Mouse (Mus musculus): ENCODE measurements around the gene 1700020L24Rik.
A peak's percentile ranks its signal among the peaks of the same experiment; 100 is the strongest.

Gene 1700020L24Rik

DNA sequence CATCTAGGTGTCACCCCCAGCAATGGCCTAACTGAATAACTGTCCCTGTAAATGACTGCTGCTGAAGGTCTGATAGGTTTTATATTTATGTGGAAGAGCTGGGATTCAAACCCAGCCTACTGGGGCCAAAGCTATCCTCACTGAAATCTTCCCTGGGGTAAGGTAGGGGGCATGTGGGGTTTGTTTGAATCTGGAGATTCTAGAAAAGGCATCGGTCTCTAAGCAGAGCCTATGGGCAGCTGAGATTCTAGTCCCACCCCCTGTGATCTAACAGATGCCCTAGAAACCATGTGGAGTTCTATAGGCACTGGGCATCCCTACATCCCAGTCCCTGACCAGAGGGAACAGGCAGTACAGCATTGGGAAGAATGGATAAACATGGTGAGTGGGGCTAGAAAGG is at the start of gene 1700020L24Rik:
Gene 1700020L24Rik, plus strand, starts transcription at position 301 of the 400 bp plus-strand sequence.
- DNase-seq (ENCODE audit: low spot score), result no peak

DNA sequence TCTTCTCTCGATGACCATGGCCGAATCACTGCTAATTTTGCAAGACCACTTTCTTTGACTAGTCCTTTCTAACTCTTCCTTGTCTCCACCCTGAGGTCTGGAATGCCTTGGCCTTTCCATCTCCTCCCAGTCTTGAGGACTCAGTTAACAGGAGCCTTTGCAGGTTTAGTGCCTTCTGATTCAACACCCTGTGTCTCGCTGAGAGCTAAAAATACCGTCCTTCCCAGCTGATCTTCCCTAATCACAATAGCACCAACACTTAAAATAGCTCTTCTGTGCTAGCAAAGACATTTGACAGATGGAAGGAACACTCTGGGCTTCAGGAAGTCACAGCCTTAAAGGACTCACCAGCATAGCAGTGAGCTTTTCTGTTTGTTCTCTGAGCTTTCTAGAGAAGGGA is 44.4 kb upstream of the 1700020L24Rik start:
- no peak for DNase-seq (ENCODE audit: low spot score)

DNA sequence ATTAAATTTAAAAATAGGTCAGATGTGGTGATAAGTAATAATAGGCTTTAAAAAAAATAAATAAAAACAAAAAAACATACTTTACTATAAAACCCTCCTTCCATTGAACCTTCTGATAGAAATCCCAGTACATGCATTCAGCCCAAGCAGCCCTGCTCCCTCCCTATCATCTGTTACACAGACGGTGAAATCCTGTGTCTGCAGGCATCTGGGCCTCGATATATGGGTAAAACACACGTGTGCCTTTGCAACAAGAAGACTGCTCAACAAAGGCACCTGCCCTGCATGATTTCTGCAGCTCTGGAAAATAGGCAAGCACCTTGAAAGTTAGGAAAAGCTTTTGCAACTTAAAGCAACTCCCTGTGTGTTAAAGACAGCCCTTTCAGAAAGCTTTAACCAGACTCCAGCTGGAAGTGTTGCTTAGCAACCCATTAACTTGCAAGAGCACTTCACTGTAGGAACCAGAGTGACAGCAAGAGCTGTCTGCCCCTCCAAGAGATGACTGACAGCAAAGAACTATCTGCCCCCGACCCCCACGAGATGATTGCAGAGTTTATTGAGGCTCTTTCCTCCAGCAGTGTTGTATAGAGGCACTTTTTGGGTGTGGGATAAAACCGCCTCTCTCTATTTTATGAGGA is 42.6 kb upstream of the 1700020L24Rik start:
- peak; percentile 53 for DNase-seq (ENCODE audit: low spot score)

DNA sequence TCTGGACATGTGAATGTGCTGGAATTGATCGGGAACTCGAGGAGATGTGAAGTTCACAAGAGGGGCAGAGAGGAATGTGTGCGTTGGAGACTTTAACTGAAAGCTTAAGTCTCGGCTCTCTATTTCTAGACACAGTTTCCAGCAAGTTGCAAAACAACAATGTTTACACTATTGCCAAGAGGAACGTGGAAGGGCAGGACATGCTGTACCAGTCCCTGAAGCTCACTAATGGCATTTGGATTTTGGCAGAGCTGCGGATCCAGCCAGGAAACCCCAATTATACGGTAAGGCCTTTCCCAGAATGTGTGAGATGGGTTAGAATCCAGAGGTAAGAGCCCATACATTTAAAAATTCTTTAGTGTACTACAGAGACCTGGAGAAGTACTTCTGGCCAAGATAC is 39.9 kb upstream of the 1700020L24Rik start:
- no peak for DNase-seq (ENCODE audit: low spot score)

DNA sequence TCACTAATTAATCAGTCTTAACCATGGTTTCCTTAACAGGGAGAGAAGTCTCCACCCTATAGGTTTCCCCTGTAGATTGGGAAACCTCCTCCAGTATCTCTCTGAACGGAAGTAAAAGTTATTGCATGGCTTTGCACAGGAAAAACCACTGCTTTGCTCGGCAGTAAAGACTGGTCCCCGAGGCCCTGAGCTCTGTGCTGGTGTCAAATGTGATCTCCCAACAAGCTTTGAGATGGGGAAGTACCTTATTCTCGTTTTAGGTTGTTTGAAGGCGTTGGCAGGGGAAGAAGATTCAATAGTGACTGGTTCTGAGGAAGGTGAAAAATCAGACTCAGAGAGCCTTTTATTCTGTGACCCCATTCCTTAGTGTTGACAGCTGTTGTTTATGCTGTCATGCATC is 38.8 kb upstream of the 1700020L24Rik start:
- no peak for DNase-seq (ENCODE audit: low spot score)

DNA sequence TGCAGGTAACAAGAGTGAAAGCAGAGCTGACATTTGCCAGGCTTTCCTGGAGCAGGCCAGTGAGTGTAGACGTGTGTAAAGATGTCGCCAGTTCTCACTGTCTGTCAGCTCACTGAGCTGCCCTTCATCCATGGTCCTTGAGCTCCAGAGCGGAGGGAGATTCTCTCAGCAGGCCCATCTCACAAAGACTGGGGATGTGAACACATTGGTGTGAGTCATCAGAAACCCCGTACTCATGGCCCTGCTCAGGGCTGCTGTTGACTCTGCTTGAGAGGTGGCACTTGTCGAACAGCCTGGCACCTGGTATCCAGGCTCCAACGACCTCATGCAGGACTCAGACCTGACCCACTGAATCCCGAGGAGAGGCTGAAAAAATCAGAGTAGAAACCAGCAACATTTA is 33.7 kb upstream of the 1700020L24Rik start:
- no peak for DNase-seq (ENCODE audit: low spot score)

DNA sequence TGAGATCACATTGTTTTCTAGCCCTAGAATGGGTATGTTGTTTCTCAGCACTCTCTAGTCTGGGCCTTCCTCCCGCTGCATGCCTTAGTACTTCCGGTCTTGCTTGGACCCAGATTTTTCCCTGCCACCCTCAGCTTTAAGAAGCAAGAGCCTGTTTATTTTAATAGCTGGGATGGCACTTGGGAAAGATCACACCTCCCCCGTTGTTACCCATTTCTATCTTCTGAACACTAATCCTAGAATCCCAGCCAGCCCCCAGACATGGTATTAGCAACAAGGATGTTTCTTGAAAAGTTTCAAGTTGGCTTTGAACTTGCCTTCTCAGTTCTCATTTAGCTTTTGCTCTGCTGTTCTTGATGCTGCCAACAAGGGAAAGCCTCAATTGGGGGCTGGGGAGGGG is 31.1 kb upstream of the 1700020L24Rik start:
- no peak for DNase-seq (ENCODE audit: low spot score)

DNA sequence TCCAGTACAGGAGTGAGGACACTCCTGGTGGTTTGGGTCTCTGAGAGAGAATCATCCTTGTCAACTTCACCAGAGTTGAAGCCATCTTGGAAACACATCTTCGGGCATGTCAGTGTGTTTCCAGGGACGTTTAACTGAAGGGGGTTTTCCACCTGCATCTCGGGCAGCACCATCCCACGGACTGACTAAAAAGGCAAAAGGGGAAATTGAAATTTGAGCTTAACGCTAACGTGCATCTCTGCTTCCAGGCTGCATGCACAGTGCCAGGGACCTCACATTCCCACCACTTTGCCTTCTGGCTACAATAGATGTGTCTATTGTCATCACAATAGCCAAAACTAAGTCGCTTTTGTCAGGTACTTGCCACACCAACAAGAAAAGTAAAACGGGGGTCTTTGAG is 29.2 kb upstream of the 1700020L24Rik start:
- no peak for DNase-seq (ENCODE audit: low spot score)

DNA sequence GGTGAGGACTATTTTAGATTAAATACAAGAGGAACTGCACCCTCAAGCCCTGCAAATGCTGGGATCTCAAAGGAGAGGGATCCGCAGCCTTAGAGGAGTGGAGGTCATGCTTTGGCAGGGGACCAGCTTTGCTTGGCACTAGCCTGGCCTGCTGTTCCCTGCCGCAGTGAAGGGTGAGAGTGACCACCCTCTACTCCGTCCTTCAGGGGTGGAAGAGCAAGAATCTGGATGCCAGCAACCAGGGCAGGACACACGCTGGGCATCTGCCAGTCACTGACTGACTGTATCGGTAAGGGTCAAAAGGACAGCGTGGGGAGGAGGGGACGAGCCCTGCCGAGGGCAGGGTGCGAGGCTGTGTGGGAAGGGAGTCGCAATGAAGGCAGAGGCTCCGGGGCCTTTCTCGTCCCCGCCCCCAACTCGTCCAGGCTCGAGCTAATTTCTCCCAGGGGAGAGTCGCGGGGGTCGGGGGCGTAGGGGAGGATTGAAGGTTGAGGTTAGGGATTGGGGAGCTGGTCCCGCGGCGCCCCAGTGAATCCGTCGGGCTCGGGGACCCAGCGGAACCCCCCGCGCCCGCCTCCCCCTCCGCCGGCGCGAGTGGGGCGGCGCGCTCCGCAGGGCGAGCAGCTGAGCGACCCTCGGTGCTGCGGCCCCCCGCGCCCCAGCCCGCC is 28.3 kb upstream of the 1700020L24Rik start, which contains the start of gene Rasl10b:
Gene Rasl10b, plus strand, starts transcription at position 51 of the 668 bp plus-strand sequence.
- DNase-seq (ENCODE audit: low spot score), result peak; percentile 62

DNA sequence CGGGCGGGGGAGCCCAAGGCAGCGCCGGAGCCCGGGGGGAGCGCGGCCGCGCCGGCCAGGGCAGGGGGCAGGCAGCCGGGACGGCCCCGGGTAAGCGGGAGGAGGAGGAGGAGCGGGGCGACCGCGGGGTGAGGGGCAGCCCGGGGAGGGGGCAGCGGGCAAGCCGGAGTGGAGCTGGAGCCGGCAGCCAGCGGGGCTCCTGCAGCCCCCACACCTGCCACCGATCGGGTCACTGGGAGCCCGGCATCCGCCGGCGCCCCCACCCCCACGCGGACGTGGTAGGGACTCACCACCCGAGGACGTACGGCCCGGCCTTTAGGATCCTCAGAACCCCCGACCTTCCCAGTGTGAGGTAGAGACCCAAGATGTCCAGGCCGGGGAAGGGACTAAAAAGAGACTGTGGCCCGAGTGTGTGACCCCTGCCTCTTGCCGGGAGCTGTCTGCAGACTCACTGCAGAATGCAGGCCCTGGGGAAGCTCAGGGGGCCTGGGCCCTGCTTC is 27.6 kb upstream of the 1700020L24Rik start:
- DNase-seq (ENCODE audit: low spot score), result peak; percentile 33

DNA sequence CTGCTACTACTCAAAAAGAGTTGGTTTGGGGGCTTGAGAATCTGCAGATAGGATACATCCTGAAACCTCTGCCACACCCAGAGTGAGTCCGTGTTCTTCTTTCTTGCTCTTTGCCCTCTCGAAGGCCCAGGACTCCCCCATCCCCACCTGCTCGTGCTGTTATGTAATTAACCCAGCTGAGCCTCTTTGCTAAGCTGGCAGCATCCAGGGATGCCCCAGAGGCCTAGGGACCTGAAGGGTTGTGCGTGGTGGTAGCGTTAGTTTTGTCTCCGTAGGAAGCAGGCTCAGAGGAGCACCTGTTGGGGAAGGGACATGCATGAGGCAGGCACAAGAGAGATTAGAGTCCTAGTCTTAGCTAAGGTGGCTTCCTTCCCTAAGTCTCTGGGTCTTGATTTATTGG is 27.0 kb upstream of the 1700020L24Rik start:
- peak; percentile 9 for DNase-seq (ENCODE audit: low spot score)

DNA sequence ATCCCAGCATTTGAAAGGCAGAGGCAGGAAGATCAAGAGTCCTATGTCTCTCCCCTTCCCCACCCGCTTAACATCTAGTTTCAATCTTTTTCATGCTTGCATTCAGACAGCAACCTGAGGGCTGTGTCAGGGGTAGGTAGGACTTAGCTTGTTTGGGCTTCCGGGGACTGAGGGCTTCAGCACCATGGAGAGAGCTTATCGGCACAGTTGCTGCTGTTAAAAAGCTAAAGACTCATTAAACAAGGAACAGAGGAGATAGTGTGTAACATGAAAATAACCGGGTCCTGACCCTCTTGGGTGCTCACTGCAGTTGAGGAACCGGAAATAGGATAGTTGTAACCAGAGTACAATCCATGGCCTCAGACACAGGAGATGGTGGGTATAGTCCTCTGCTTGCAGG is 20.4 kb upstream of the 1700020L24Rik start:
- DNase-seq (ENCODE audit: low spot score), result peak; percentile 83

DNA sequence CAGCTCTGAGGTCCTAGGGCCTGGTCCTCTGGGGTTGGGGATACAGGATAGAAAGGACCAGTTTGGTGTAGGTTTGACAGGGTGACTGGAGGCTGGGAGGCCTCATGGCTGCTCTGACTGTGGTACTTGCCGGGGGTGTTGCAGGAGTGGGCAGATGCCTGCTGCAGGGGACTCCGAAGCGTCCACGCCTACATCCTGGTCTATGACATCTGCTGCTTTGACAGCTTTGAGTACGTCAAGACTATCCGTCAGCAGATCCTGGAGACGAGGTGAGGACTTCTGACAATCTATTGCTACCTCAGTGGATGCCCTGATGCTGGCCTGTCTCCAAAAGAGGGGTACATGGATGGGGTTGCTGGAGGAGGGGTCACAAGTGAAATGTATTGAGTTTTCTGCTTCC is 19.8 kb upstream of the 1700020L24Rik start:
- no peak for DNase-seq (ENCODE audit: low spot score)

DNA sequence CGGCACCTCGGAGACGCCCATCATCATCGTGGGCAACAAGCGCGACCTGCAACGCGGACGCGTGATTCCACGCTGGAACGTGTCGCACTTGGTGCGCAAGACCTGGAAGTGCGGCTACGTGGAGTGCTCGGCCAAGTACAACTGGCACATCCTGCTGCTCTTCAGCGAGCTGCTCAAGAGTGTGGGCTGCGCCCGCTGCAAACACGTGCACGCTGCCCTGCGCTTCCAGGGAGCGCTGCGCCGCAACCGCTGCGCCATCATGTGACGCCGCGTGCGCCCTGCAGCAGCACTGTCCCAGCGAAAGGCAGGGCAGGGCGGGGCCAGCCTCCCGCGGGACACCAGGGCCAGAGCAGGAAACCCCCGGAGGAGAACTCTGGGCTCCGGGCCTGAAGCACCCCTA is 18.9 kb upstream of the 1700020L24Rik start:
- DNase-seq (ENCODE audit: low spot score), result peak; percentile 51

DNA sequence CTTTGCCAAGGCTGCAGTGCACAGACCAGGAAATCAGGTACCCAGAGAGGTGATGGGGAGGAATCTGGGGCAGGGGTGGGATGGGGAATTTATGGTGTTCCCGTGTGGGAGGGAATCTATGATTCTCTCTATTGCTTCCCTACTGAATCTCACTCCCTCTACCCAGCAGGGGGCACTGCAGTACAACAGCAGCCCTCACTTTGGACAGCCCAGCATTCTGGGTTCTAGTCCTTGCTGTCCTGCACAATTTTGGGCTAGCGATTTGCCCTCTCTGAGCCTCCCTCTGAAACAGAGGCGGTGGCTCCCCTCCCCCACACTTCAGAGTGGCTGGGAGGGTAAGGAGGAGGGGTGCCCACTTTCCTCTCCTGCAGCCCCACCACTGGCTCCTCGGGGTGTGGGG is 17.1 kb upstream of the 1700020L24Rik start:
- DNase-seq (ENCODE audit: low spot score), result peak; percentile 33

DNA sequence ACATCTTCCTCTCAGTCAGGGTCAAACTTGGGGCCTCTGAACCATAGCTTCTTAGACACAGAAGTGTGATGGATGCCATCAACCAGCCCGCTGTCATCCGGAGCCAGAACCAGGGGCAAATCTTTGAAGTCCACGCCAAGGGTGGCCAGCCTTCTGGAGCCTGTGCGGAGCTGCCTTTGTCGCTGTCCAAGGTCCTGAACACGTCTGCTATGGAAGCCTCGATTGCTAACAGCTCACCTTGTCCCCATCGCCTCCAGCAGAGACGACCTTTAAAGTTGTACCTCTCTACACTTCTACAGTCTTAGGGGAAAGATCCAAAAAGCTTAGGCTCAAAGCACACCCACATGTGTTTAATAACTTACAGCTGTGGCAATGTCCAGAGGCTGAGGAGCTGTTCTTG is 16.2 kb upstream of the 1700020L24Rik start:
- DNase-seq (ENCODE audit: low spot score), result peak; percentile 85

DNA sequence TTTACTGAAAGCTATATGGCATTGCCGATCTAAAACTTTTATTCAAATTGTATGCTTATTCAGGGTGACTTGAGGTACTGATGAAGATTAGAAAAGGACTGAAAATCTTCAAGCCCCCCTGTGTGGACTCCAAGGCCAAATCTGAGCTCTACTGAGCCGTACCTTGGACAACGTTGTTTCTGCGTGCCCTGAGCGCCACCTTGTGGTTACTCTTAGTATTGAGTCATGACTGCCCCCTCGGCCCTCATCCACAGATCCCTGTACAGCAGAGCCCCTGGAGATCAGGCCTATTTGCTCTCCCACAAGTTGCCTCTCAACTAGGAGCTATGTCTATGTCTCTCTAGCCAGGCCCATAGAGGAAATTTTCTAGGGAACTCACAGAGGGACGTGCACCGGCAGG is 12.8 kb upstream of the 1700020L24Rik start:
- peak; percentile 89 for DNase-seq (ENCODE audit: low spot score)

DNA sequence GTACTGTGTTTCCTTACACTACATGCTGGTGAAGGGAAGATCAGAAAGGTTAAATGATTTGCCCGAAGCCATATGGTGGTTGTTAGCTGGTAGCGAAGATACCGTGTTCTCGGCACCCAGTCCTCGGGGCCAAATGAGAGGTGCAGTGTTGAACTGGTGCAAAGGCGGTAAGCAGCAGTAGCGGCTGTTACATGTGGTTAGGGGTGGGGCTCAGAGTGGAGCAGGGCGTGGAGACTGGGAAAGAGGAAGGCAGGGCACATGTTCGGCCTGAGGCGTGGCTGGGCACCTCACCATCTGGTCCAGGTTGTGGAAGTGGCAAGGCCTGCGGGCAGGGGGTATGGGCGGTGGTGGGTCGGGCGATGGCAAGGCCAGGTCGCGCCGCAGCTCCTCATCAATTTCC is 10.5 kb upstream of the 1700020L24Rik start:
- DNase-seq (ENCODE audit: low spot score), result no peak

DNA sequence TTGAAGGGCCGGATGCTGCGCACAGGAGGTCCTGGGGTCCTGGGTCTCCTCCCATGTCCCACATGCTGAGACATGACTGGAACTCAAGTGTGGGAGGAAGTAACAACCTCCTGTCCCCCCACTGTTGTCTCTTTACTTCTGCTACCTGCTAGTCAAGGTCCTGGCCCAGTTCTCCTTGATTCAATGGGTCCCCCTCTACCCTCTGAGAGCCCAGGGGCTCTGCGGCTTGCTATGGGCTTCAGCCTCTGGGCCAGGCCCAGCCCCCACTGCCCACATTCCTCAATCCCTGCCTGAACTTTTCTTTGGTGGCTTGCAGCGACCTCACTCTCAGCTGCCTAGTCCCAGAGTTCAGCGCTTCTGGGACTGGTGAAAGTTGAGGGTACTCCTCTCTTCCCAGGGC is 8.1 kb upstream of the 1700020L24Rik start, which contains the start of gene Gas2l2:
Gene Gas2l2, minus strand, starts transcription at position 101 of the 400 bp plus-strand sequence.
- no peak for DNase-seq (ENCODE audit: low spot score)

DNA sequence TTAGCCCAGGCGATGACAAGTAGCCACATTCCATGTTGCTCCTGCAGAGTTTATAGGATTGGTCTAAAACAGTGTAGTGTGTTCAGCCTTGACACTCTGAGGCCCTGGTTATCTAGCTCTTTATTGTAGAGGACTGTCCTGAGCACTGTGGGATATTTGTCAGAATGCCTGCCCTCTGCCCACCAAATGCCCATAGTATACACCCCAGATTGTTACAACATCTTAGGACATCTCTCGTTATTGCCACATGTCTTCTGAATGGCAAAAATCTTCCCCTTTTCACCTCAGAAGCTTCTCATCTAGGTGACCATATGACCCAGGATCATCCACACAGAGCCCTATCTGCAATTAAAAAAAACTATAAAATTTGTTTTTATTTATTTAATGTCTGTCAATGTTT is 4.9 kb upstream of the 1700020L24Rik start:
- DNase-seq (ENCODE audit: low spot score), result no peak

DNA sequence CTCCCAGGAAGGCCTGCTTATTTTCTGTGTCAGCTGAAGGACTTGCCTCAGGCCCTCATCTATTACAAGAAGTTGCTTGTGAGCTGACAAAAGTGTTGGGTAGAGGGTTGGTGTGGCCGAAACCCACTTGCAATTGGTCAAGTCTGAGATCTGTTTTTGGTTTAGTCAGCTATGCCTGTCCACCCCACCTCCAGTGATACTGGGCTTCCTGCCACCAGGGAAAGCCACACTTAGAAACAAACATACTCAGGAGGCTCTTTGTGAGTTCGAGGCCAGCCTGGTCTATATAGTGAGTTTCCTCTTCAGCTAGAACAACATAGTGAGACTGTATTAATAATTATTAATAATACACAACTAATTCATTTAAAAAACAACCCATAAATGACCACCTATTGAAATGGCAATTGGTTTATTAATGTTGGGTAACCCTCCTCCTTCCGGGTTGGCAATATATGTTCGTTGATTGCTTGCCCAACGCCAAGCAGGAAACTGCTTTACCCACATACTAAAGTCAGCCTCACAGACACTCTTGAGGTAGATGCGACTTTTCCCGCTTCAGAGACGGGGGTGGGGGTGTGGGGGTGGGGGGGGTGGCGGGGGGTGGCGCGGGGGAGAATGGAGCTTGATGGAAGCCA is 2.1 kb downstream of the 1700020L24Rik start:
- DNase-seq (ENCODE audit: low spot score), result no peak

DNA sequence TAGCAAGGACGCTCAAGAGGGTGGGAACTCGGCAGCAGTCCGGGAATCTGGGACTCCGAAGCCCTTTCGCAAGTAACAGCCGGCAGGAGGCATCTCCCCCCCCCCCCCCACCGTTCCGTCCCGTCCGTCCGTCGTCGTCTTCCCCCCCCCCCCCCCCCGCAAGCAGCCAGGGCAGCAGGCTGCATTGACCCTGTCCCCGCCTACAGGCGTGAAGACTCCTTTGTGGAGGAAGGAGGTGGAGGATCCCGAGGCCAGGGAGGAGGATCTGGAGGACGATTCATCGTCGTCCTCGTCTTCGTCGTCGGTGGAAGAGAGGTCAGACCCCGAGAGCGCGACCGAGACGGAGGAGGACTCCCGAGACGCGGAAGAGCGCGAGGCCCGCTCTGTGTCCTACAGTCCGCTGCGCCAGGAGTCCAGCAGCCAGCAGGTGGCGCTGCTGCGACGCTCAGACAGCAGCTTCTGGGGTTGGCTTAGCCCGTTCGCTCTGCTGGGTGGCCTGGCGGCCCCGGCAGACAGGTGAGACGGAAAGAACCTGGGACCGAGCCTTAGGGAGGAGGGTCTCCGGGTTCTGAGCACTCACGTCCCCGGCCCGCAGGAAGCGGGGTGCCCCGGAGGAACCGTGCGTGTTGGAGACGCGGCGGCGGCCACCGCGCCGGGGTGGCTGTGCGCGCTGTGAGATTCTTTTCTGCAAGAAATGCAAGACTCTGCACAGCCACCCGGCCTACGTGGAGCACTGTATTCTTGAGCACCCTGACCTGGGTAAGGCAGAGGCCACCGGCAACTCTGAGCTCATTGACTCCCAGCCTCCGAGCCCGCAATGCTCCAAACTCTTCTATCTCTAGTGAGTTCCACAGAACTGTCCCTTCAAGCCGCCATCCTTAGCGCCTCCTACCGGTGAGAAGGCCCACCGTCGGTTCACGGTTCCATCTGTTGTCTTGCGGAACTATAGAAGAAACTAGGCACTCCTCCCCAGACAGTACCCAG is 2.9 kb downstream of the 1700020L24Rik start:
- peak; percentile 96 for DNase-seq (ENCODE audit: low spot score)

All from embryo, embryonic 10.5 days (tissue).